Comparison of ENCODE assay signal across 11 mouse cellular contexts in genomic region chr11:9647991-9648390, GRCm38 (mm10).
DNase-seq lines count a peak whose midpoint lies in the region; ATAC-seq and TF ChIP-seq lines count a peak whose summit lies in the region.
"Had no signal": no experiment of that assay in that cellular context is flagged by ENCODE, and none has a peak within 500 bp of the region (broad histone marks: within the 10 kb centered on the region; RNA-seq: fewer than 3 reads in every experiment).

No protein-coding gene starts in this region.

- peak; percentile 1 for DNase-seq in liver, adult 2 months (ENCODE audit: extremely low read depth, low read depth, low spot score)
- DNase-seq in 416B (ENCODE audit: low read depth), result peak; percentile 32
- DNase-seq in adrenal gland, postnatal 36 days, result no peak
- no peak for DNase-seq in cerebellum, postnatal 4 days (ENCODE audit: low spot score in 2 of 2)
- DNase-seq: cerebellum, adult 8-10 months; kidney, postnatal 14 days had no signal

- H3K4me2 ChIP-seq in liver, embryonic 12.5 days, result no peak overlapping the region
- H3K4me2 ChIP-seq: heart, embryonic 13.5 days; hindbrain, embryonic 15.5 days had no signal

- no peak overlapping the region for H3K27ac ChIP-seq in liver, adult 2 months (replicated peaks; ENCODE audit: insufficient read depth, low read depth, low read length)
- H3K27ac ChIP-seq in liver, embryonic 12.5 days, result no peak overlapping the region
- H3K27ac ChIP-seq: hindbrain, embryonic 15.5 days had no signal

- H3K4me3 ChIP-seq in liver, adult 2 months (ENCODE audit: insufficient read depth, low read depth, low read length), result no peak overlapping the region
- no peak overlapping the region for H3K4me3 ChIP-seq in liver, embryonic 12.5 days
- H3K4me3 ChIP-seq in E14TG2a.4 (replicated peaks; ENCODE audit: low read length), result no peak overlapping the region
- H3K4me3 ChIP-seq: heart, embryonic 13.5 days; hindbrain, embryonic 15.5 days had no signal

- no peak overlapping the region for H3K9ac ChIP-seq in liver, adult 2 months (ENCODE audit: low read depth, low read length)
- H3K9ac ChIP-seq in liver, embryonic 12.5 days, result no peak overlapping the region
- H3K9ac ChIP-seq: heart, embryonic 13.5 days; hindbrain, embryonic 15.5 days had no signal

- no peak for ATAC-seq in liver, embryonic 12.5 days
- 0 out of 2 replicates have a peak, but pooled peaks have one; percentile 42 for ATAC-seq in common myeloid progenitor, adult 5-6 weeks (replicated peaks; ENCODE audit: low read depth, poor library complexity, severe bottlenecking)

- H3K9me3 ChIP-seq in liver, embryonic 12.5 days (replicated peaks), result no peaks in the 10 kb centered on the region
- no peaks in the 10 kb centered on the region for H3K9me3 ChIP-seq in E14TG2a.4 (ENCODE audit: low read length)
- H3K9me3 ChIP-seq: heart, embryonic 13.5 days; hindbrain, embryonic 15.5 days had no signal

- H3K27me3 ChIP-seq in liver, adult 2 months (ENCODE audit: control insufficient read depth, insufficient read depth, low read length), result no peaks in the 10 kb centered on the region
- H3K27me3 ChIP-seq in liver, embryonic 12.5 days (replicated peaks), result no peaks in the 10 kb centered on the region
- no peaks in the 10 kb centered on the region for H3K27me3 ChIP-seq in E14TG2a.4 (ENCODE audit: insufficient read depth, low read length)
- H3K27me3 ChIP-seq: heart, embryonic 13.5 days; hindbrain, embryonic 15.5 days had no signal

- no peak for TF ChIP-seq POLR2A in liver, adult 2 months (IDR thresholded peaks at IDR 0.05; ENCODE audit: extremely low read depth, insufficient read depth, low read length)

- no peak for TF ChIP-seq CTCF in liver, adult 2 months (IDR thresholded peaks at IDR 0.05; ENCODE audit: low read depth, low read length)
- TF ChIP-seq CTCF in E14TG2a.4 (conservative IDR thresholded peaks at IDR 0.05; ENCODE audit: low read length), result peak; percentile 50

- H3K36me3 ChIP-seq in liver, adult 2 months (ENCODE audit: control insufficient read depth, insufficient read depth, low read length), result no peaks in the 10 kb centered on the region
- no peaks in the 10 kb centered on the region for H3K36me3 ChIP-seq in liver, embryonic 12.5 days
- H3K36me3 ChIP-seq in E14TG2a.4 (ENCODE audit: insufficient read depth, low read length), result no peaks in the 10 kb centered on the region
- H3K36me3 ChIP-seq: heart, embryonic 13.5 days; hindbrain, embryonic 15.5 days had no signal

- 50% methylated on average over 3 of the region's 3 CpGs for WGBS in liver, adult 2 months
- 38% methylated on average over 3 of the region's 3 CpGs for WGBS in liver, embryonic 12.5 days (ENCODE audit: insufficient replicate concordance)

- no peaks in the 10 kb centered on the region for H3K4me1 ChIP-seq in liver, adult 2 months (ENCODE audit: control insufficient read depth, insufficient read depth, low read length)
- no peaks in the 10 kb centered on the region for H3K4me1 ChIP-seq in liver, embryonic 12.5 days
- no peaks in the 10 kb centered on the region for H3K4me1 ChIP-seq in E14TG2a.4 (replicated peaks; ENCODE audit: low read depth, low read length)
- H3K4me1 ChIP-seq: heart, embryonic 13.5 days; hindbrain, embryonic 15.5 days had no signal

- no peaks in the 10 kb centered on the region for H3K79me2 ChIP-seq in liver, adult 2 months (ENCODE audit: control insufficient read depth, insufficient read depth, low read length)

Comparison
In these comparisons a context has a peak if more than half of its experiments do, and no peak if none do; other contexts are left out.
1. DNase-seq: peak in liver, adult 2 months (single experiment) and 416B (single experiment); none in adrenal gland, postnatal 36 days (0 of 2) and cerebellum, postnatal 4 days (0 of 2).